Mouse (Mus musculus): ENCODE measurements around the gene Acsbg2. TPM values are rescaled to one million over a fixed set of nuclear protein-coding genes. Genes with fewer than 3 reads are reported as not detected.

Gene Acsbg2
- polyA plus RNA-seq, 1 experiment from 2014 or later, result not detected

DNA sequence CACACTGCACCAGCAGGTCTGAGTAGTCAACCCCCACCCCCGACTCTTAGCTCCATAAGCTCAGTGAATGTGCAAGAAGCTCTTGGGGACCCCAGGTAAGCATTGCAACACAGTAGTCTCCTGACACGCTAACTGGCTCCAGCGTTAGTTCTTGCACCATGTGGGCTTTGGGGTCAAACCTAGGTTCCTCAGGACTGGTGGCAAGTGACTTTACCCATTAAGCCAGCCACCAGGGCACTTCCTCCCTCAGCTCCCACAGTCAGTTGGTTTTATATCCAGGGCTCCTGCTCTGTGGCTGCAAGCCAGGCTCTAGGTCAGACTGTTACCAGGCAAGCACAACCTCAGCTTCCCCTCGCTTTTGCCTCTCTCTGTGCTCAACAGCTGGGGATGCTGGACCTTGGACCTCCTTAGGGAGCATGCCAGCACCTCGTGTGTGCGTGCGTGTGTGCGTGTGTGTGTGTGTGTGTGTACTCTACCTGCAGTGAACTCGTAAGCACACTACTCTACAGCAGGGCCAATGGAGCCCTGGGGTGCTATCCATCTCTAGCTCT lies 21.2 kb upstream of the Acsbg2 start:
- no peak overlapping the region for H3K27ac ChIP-seq
- no peak overlapping the region for H3K4me2 ChIP-seq
- no peaks in the 10 kb centered on the region for H3K4me1 ChIP-seq
- no peaks in the 10 kb centered on the region for H3K9me3 ChIP-seq
- peaks cover 65% of the 10 kb centered on the region for H3K36me3 ChIP-seq
- WGBS, result 89% methylated on average over 9 of the region's 9 CpGs
- no peak overlapping the region for H3K4me3 ChIP-seq (replicated peaks)
- no peak overlapping the region for H3K9ac ChIP-seq
- no peaks in the 10 kb centered on the region for H3K27me3 ChIP-seq (replicated peaks)
- no peak for ATAC-seq (ENCODE audit: insufficient read depth, low FRiP score, low read depth)

DNA sequence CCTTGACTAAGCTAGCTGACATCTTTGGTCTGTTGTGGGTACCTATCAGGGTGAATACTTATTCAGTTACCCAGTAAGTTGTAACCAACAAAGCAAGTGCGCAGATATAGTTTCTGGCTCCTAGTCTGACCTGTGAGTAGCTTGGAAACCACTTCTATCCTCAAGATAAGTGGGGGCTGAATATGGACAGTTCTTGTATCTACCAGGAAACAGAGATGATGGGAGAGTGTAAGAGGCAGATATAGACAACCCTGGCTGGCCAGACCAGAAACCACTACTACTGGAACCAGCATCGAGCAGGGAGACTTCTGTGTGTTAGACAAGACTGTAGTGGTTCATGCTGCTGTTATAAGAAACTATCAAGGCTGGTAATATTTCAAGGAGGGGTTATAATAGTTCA lies 15.8 kb upstream of the Acsbg2 start:
- Histone ChIP-seq H3K36me3 (peaks cover 45% of the 10 kb centered on the region), H3K4me3 (replicated peaks) (no peak overlapping the region), H3K9me3 (no peaks in the 10 kb centered on the region), H3K27me3 (replicated peaks) (no peaks in the 10 kb centered on the region), H3K4me2 (no peak overlapping the region), H3K4me1 (no peaks in the 10 kb centered on the region), H3K27ac (no peak overlapping the region), H3K9ac (no peak overlapping the region)
- no peak for ATAC-seq (ENCODE audit: insufficient read depth, low FRiP score, low read depth)
- 92% methylated on average over 2 of the region's 2 CpGs for WGBS

DNA sequence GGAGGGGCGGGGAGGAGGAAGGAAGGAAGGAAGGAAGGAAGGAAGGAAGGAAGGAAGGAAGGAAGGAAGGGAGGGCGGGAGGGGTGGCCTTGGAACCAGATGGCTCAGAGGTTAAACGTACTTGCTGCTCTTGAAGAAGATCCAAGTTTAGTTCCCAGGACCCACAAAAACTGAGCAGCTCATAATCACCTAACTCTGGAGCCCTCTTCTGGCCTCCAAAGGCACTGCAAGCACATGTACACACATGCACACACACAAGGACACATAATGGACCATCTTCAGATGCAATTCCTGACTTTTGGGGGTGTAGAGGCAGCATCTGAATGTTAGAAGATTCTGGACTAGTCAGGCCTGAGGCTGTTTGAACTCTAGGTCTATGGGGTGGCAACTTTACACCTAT lies 13.8 kb upstream of the Acsbg2 start:
- Histone ChIP-seq H3K27me3 (replicated peaks) (no peaks in the 10 kb centered on the region), H3K36me3 (peaks cover 28% of the 10 kb centered on the region), H3K4me2 (no peak overlapping the region), H3K4me1 (peaks cover 3% of the 10 kb centered on the region; the same call in 1 of the 2 replicates), H3K27ac (no peak overlapping the region), H3K9me3 (no peaks in the 10 kb centered on the region), H3K4me3 (replicated peaks) (no peak overlapping the region), H3K9ac (no peak overlapping the region)
- no peak for ATAC-seq (ENCODE audit: insufficient read depth, low FRiP score, low read depth)
- 91% methylated on average over 2 of the region's 3 CpGs for WGBS

GRCm38 (mm10) chr17:56884809-56885208 lies 10.6 kb upstream of the Acsbg2 start:
- peaks cover 8% of the 10 kb centered on the region; the same call in 1 of the 2 replicates for H3K36me3 ChIP-seq
- no peak overlapping the region for H3K27ac ChIP-seq
- no peak overlapping the region for H3K9ac ChIP-seq
- H3K4me3 ChIP-seq (replicated peaks), result no peak overlapping the region
- peaks cover 3% of the 10 kb centered on the region; the same call in 1 of the 2 replicates for H3K4me1 ChIP-seq
- H3K9me3 ChIP-seq, result no peaks in the 10 kb centered on the region
- no peak for ATAC-seq (ENCODE audit: insufficient read depth, low FRiP score, low read depth)
- WGBS, result 88% methylated on average over 17 of the region's 17 CpGs
- no peak overlapping the region for H3K4me2 ChIP-seq
- H3K27me3 ChIP-seq (replicated peaks), result no peaks in the 10 kb centered on the region

GRCm38 (mm10) chr17:56884331-56884730 lies 10.1 kb upstream of the Acsbg2 start:
- ATAC-seq (ENCODE audit: insufficient read depth, low FRiP score, low read depth), result no peak

GRCm38 (mm10) chr17:56883612-56884011 lies 9.4 kb upstream of the Acsbg2 start:
- 0 out of 2 replicates have a peak, but pooled peaks have one; percentile 36 for ATAC-seq (ENCODE audit: insufficient read depth, low FRiP score, low read depth)
- H3K27ac ChIP-seq, result no peak overlapping the region
- H3K9ac ChIP-seq, result no peak overlapping the region
- H3K9me3 ChIP-seq, result no peaks in the 10 kb centered on the region
- H3K4me2 ChIP-seq, result peak overlapping the region; percentile 39
- 29% methylated on average over 17 of the region's 17 CpGs for WGBS
- H3K27me3 ChIP-seq (replicated peaks), result no peaks in the 10 kb centered on the region
- H3K4me1 ChIP-seq, result peaks cover 3% of the 10 kb centered on the region; the same call in 1 of the 2 replicates
- peak overlapping the region; percentile 17; the same call in 1 of the 2 replicates for H3K4me3 ChIP-seq (replicated peaks)
- no peaks in the 10 kb centered on the region for H3K36me3 ChIP-seq

More at GRCm38 (mm10) chr17:56884331-56884730, 10.1 kb upstream of the Acsbg2 start:
- 64% methylated on average over 5 of the region's 5 CpGs for WGBS
- Histone ChIP-seq H3K4me2 (no peak overlapping the region), H3K27me3 (replicated peaks) (no peaks in the 10 kb centered on the region), H3K36me3 (peaks cover 7% of the 10 kb centered on the region; the same call in 1 of the 2 replicates), H3K4me3 (replicated peaks) (no peak overlapping the region), H3K27ac (no peak overlapping the region), H3K4me1 (peaks cover 3% of the 10 kb centered on the region; the same call in 1 of the 2 replicates), H3K9ac (no peak overlapping the region), H3K9me3 (no peaks in the 10 kb centered on the region)

DNA sequence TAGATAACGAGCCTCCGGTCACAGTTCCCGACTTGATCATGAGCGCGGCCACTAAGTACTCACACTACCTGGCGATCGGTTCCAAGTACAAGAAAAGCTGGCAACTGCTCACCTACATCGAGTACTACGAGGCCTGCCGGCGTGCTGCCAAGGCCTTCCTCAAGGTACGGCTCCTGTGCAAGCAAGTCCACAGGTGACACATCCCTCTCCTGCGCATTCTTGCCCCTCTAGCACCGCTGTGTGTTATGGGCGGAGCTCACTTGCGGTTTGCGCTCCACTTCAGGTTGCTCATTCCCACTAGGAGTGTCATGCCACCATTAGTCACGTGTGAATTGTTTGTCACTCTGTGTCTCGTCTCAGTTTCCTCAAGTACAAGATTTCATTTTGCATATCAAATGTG lies 3.2 kb upstream of the Acsbg2 start:
- no peak overlapping the region for H3K27ac ChIP-seq
- no peaks in the 10 kb centered on the region for H3K27me3 ChIP-seq (replicated peaks)
- H3K9ac ChIP-seq, result no peak overlapping the region
- H3K36me3 ChIP-seq, result no peaks in the 10 kb centered on the region
- no peak overlapping the region for H3K4me3 ChIP-seq (replicated peaks)
- H3K4me2 ChIP-seq, result no peak overlapping the region
- no peaks in the 10 kb centered on the region for H3K4me1 ChIP-seq
- no peak for ATAC-seq (ENCODE audit: insufficient read depth, low FRiP score, low read depth)
- 85% methylated on average over 19 of the region's 19 CpGs for WGBS
- no peaks in the 10 kb centered on the region for H3K9me3 ChIP-seq

- Histone ChIP-seq H3K4me1 (no peaks in the 10 kb centered on the region), H3K36me3 (no peaks in the 10 kb centered on the region), H3K4me3 (replicated peaks) (no peak overlapping the region), H3K4me2 (no peak overlapping the region), H3K27me3 (replicated peaks) (no peaks in the 10 kb centered on the region), H3K9ac (no peak overlapping the region), H3K9me3 (no peaks in the 10 kb centered on the region), H3K27ac (no peak overlapping the region)
- 58% methylated on average over 8 of the region's 8 CpGs for WGBS
- no peak for ATAC-seq (ENCODE audit: insufficient read depth, low FRiP score, low read depth)
These were observed 2.7 kb upstream of the Acsbg2 start for GRCm38 (mm10) chr17:56876981-56877380.

- Histone ChIP-seq H3K4me3 (replicated peaks) (no peak overlapping the region), H3K36me3 (no peaks in the 10 kb centered on the region), H3K9ac (no peak overlapping the region), H3K4me1 (no peaks in the 10 kb centered on the region), H3K4me2 (no peak overlapping the region), H3K27me3 (replicated peaks) (no peaks in the 10 kb centered on the region), H3K9me3 (no peaks in the 10 kb centered on the region), H3K27ac (no peak overlapping the region)
- ATAC-seq (ENCODE audit: insufficient read depth, low FRiP score, low read depth), result no peak
- WGBS, result 78% methylated on average over 3 of the region's 3 CpGs
These were observed 2.2 kb upstream of the Acsbg2 start for GRCm38 (mm10) chr17:56876465-56876864.

DNA sequence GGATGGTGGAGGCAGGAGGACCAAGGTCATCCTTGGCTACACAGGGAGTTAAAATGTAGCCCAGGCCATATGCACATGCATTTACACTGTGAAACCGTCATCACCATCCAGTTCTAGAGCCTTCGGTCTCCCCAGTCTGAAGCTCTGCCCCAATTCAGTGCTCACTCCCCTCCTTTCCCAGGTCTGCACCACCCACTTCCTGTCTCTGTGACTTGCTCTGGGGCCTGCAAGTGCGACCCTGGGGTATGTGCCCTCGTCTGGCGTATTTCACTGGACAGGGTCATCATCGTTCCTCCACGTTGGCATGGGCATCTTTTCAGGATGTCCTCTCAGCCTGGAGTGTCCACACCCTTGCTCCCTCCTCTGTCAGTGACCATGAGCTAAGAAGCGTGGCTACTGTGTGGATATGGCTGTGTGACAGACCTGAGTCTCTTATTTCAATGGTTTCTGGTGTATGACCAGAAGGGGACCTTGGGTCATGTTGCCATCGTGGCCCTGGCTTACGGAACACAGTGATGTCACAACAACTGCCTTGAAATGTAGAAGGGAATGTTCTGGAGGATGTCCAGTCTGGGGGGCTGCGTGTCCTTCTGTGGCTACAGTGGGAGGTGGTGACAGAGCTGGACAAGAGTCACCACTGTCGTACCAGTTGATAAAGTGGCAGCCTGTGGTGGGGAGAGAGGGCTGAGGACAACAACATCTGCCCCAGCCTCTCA lies 847 bp upstream of the Acsbg2 start, which contains the start of gene 1700061G19Rik:
TSS of gene 1700061G19Rik (plus strand) at position 542 of the 716 bp plus-strand sequence.
- H3K27me3 ChIP-seq (replicated peaks), result no peaks in the 10 kb centered on the region

DNA sequence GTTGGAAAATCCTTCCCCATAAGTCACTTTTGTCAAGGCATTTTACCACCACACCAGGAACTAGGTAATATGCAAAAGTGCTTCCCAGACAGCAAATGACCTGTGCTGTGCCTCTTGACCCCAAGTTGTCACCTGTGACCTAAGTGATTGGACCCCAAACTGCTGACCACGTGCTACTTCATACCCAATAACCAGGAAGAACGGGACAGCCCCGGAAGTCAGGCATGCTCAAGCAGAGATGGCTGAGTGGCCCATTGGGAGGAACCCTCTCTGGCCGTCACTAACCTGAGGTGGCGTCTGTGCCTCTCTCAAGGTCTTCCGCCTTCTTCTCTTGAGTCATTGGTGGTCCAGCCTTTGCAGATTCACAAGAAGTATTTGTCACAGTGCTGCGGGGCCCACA lies 1.7 kb downstream of the Acsbg2 start:
- Histone ChIP-seq H3K4me3 (replicated peaks) (no peak overlapping the region), H3K27ac (no peak overlapping the region), H3K36me3 (no peaks in the 10 kb centered on the region), H3K4me2 (no peak overlapping the region), H3K9ac (no peak overlapping the region), H3K27me3 (replicated peaks) (no peaks in the 10 kb centered on the region), H3K9me3 (no peaks in the 10 kb centered on the region), H3K4me1 (no peaks in the 10 kb centered on the region)
- WGBS, result 70% methylated on average over 7 of the region's 7 CpGs
- no peak for ATAC-seq (ENCODE audit: insufficient read depth, low FRiP score, low read depth)

More for the DNA sequence above, 847 bp upstream of the Acsbg2 start, which contains the start of gene 1700061G19Rik:
- no peaks in the 10 kb centered on the region for H3K9me3 ChIP-seq
- 75% methylated on average over 12 of the region's 12 CpGs for WGBS
- H3K27ac ChIP-seq, result no peak within 1 kb of the TSS
- no peak within 1 kb of the TSS for H3K4me2 ChIP-seq
- no peak for ATAC-seq (ENCODE audit: insufficient read depth, low FRiP score, low read depth)
- no peaks in the 10 kb centered on the region for H3K4me1 ChIP-seq
- H3K36me3 ChIP-seq, result no peaks in the 10 kb centered on the region
- H3K9ac ChIP-seq, result no peak within 1 kb of the TSS
- H3K4me3 ChIP-seq (replicated peaks), result no peak within 1 kb of the TSS

DNA sequence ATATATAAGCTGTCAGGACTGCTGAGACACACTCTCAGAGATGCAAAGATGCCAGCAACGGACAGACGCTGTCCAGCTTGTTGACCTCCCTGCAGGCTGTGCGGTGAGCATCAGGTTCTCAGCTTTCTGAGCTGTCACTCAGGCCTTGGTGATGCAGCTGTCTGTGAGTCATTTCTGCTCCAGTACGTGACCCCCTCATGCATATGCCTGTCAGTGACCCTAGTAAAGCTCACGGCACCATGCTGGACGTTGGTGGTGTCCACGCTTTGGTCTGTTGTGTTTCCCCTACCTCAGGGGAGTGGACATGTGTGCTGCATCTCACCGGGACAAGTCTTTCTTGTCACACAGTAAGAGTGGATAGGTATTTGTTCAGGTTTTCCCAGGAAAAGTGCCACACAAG lies 2.5 kb downstream of the Acsbg2 start:
- ATAC-seq (ENCODE audit: insufficient read depth, low FRiP score, low read depth), result no peak
- H3K36me3 ChIP-seq, result no peaks in the 10 kb centered on the region
- no peak overlapping the region for H3K4me3 ChIP-seq (replicated peaks)
- no peaks in the 10 kb centered on the region for H3K27me3 ChIP-seq (replicated peaks)
- no peak overlapping the region for H3K4me2 ChIP-seq
- no peak overlapping the region for H3K27ac ChIP-seq
- no peaks in the 10 kb centered on the region for H3K9me3 ChIP-seq
- WGBS, result 63% methylated on average over 8 of the region's 8 CpGs
- H3K9ac ChIP-seq, result no peak overlapping the region
- H3K4me1 ChIP-seq, result no peaks in the 10 kb centered on the region

Measured in stomach, embryonic 15.5 days (tissue).